Mouse (Mus musculus) testis, adult 2 months (tissue): Measurements from ENCODE around the gene Efcab3.

Source experiments
- CTCF ChIP-seq: fragments of 200-500 bp; IDR thresholded peaks from 2 replicates; pipeline ENCODE4 v1.5.1; 2012; ENCODE audit warnings: low read depth, mild to moderate bottlenecking, inconsistent platforms, low read length, moderate library complexity; ENCODE audit not compliant: control insufficient read depth, insufficient read depth, insufficient replicate concordance
- POLR2A ChIP-seq: fragments of 200-500 bp; IDR thresholded peaks from 2 replicates; pipeline ENCODE4 v1.6.1; 2012; ENCODE audit warnings: low read depth, mild to moderate bottlenecking, inconsistent platforms, low read length, moderate library complexity; ENCODE audit not compliant: control insufficient read depth

GRCm38 (mm10) chr11:105028744-105029348 is 34.5 kb upstream of the Efcab3 start:
- TF ChIP-seq CTCF = no peak
- TF ChIP-seq POLR2A = no peak
